Mouse (Mus musculus) spleen, adult 2 months (tissue): Measurements from ENCODE around the gene Commd8. TPM values are rescaled to one million over a fixed set of nuclear protein-coding genes. Genes with fewer than 3 reads are reported as not detected.

ENCODE experiments used
- DNase-seq, 2 experiments: peaks; one replicate each; pipeline versions ENCODE4 v3.0.0 to v3.0.0-alpha.2; 2012 to 2021; ENCODE audit warnings: low spot score in 2 of 2, low read depth in 1 of 2
- H3K27ac ChIP-seq: fragments of 200-500 bp; 2 replicates; pipeline ENCODE4 v1.5.1; 2012; ENCODE audit warnings: low read length, inconsistent platforms; ENCODE audit not compliant: insufficient read depth
- H3K27me3 ChIP-seq: fragments of 200-500 bp; 2 replicates; pipeline ENCODE4 v1.6.1; 2012; ENCODE audit warnings: mild to moderate bottlenecking, moderate library complexity, low read length, inconsistent platforms; ENCODE audit not compliant: control insufficient read depth, insufficient read depth
- H3K36me3 ChIP-seq: fragments of 200-500 bp; 2 replicates; pipeline ENCODE4 v1.6.1; 2012; ENCODE audit warnings: mild to moderate bottlenecking, low read length, inconsistent platforms; ENCODE audit not compliant: control insufficient read depth, insufficient read depth
- H3K4me1 ChIP-seq: fragments of 200-500 bp; 2 replicates; pipeline ENCODE4 v1.6.1; 2011; ENCODE audit warnings: inconsistent platforms; ENCODE audit not compliant: control insufficient read depth, insufficient read depth, insufficient read length
- H3K4me3 ChIP-seq: fragments of 200-500 bp; 2 replicates; pipeline ENCODE4 v1.5.1; 2011; ENCODE audit warnings: mild to moderate bottlenecking, inconsistent platforms; ENCODE audit not compliant: insufficient read depth, insufficient read length; ENCODE audit errors: extremely low read depth
- CTCF ChIP-seq: fragments of 200-500 bp; IDR thresholded peaks from 2 replicates; pipeline ENCODE4 v1.5.1; 2011; ENCODE audit warnings: mild to moderate bottlenecking, inconsistent platforms; ENCODE audit not compliant: insufficient read depth, insufficient read length, insufficient replicate concordance; ENCODE audit errors: extremely low read depth
- POLR2A ChIP-seq: fragments of 200-500 bp; IDR thresholded peaks from 2 replicates; pipeline ENCODE4 v1.6.1; 2011; ENCODE audit warnings: low read depth, low read length, inconsistent platforms
- WGBS: fragments of 180-500 bp; shearing (Covaris S2); methylation state at CpG from one replicate; pipeline ENCODE4 v1.1.7; 2018; 5-methylcytosine and 5-hydroxymethylcytosine counted together
- polyA plus RNA-seq: library from polyadenylated mRNA; depleted of rRNA; stranded (reverse); fragments of >200 nt; gene quantifications from 2 replicates; pipeline ENCODE4 v1.2.3, GENCODE M21; 2012

The Commd8 gene
- polyA plus RNA-seq, 1 experiment, result 5.2 TPM

- WGBS, result 91% methylated on average over 7 of the region's 7 CpGs
- no peaks in the 10 kb centered on the region for H3K36me3 ChIP-seq
- H3K4me3 ChIP-seq, result no peak overlapping the region
- no peak overlapping the region for H3K27ac ChIP-seq
- no peaks in the 10 kb centered on the region for H3K4me1 ChIP-seq
- no peaks in the 10 kb centered on the region for H3K27me3 ChIP-seq
- TF ChIP-seq POLR2A (no peak), CTCF (no peak)
- DNase-seq, result no peak
Measured at GRCm38 (mm10) chr5:72191154-72191553, 23.2 kb upstream of the Commd8 start.

- no peak for DNase-seq
- WGBS, result 47% methylated on average over 13 of the region's 13 CpGs
- Histone ChIP-seq H3K27ac (peak overlapping the region; percentile 93), H3K4me1 (peaks cover 22% of the 10 kb centered on the region; the same call in 1 of the 2 replicates), H3K27me3 (no peaks in the 10 kb centered on the region), H3K4me3 (peak overlapping the region; percentile 22), H3K36me3 (no peaks in the 10 kb centered on the region)
- no peak for TF ChIP-seq POLR2A
- no peak for TF ChIP-seq CTCF
Measured at GRCm38 (mm10) chr5:72184437-72185100, 16.6 kb upstream of the Commd8 start.

DNA sequence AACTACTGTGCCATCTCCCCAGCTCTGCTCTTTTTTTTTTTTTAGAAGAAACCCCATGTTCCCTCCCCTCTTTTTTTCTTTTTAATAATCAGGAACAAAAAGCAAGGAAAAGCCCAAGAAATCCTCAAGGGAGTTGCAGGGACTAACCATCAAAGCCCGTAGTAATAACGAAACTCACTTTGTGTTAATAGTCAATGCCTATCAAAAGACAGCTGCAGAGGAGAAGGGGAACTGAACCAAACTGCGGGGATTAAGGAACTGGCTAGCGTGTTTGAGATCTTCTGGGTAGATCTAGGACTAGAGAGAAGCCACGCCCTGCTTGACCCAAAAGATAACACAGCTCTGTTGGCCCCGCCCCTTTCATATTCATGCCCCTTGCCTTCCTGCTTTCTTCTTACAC is 15.9 kb upstream of the Commd8 start:
- H3K27me3 ChIP-seq, result no peaks in the 10 kb centered on the region
- no peaks in the 10 kb centered on the region for H3K36me3 ChIP-seq
- DNase-seq, result peak; percentile 69 to 81
- peaks cover 22% of the 10 kb centered on the region; the same call in 1 of the 2 replicates for H3K4me1 ChIP-seq
- no peak; the same call in 1 of the 2 replicates for TF ChIP-seq POLR2A
- H3K4me3 ChIP-seq, result no peak overlapping the region
- WGBS, result 6% methylated on average over 6 of the region's 6 CpGs
- H3K27ac ChIP-seq, result peak overlapping the region; percentile 93

GRCm38 (mm10) chr5:72182804-72183203 is 14.8 kb upstream of the Commd8 start:
- no peaks in the 10 kb centered on the region for H3K36me3 ChIP-seq
- 37% methylated on average over 4 of the region's 4 CpGs for WGBS
- TF ChIP-seq POLR2A (peak; percentile 4; the same call in 1 of the 2 replicates), CTCF (no peak)
- H3K4me3 ChIP-seq, result peak overlapping the region; percentile 45; the same call in 1 of the 2 replicates
- H3K27ac ChIP-seq, result peak overlapping the region; percentile 93
- H3K27me3 ChIP-seq, result no peaks in the 10 kb centered on the region
- H3K4me1 ChIP-seq, result peaks cover 22% of the 10 kb centered on the region; the same call in 1 of the 2 replicates
- peak in 1 of 2 experiments; percentile 69 for DNase-seq

- 40% methylated on average over 1 of the region's 1 CpGs for WGBS
- no peak for DNase-seq
- TF ChIP-seq POLR2A, result no peak
- TF ChIP-seq CTCF, result no peak
- H3K4me3 ChIP-seq, result no peak overlapping the region
- no peaks in the 10 kb centered on the region for H3K36me3 ChIP-seq
- no peak overlapping the region; the same call in 1 of the 2 replicates for H3K27ac ChIP-seq
- H3K27me3 ChIP-seq, result no peaks in the 10 kb centered on the region
- peaks cover 22% of the 10 kb centered on the region; the same call in 1 of the 2 replicates for H3K4me1 ChIP-seq
Measured at GRCm38 (mm10) chr5:72181194-72181593, 13.2 kb upstream of the Commd8 start.

- DNase-seq, result no peak
- Histone ChIP-seq H3K4me1 (no peaks in the 10 kb centered on the region; the same call in 1 of the 2 replicates), H3K27ac (no peak overlapping the region), H3K36me3 (no peaks in the 10 kb centered on the region), H3K4me3 (no peak overlapping the region), H3K27me3 (no peaks in the 10 kb centered on the region)
- TF ChIP-seq CTCF (no peak), POLR2A (no peak)
- WGBS, result 84% methylated on average over 7 of the region's 7 CpGs
Measured at GRCm38 (mm10) chr5:72175530-72175929, 7.5 kb upstream of the Commd8 start.

DNA sequence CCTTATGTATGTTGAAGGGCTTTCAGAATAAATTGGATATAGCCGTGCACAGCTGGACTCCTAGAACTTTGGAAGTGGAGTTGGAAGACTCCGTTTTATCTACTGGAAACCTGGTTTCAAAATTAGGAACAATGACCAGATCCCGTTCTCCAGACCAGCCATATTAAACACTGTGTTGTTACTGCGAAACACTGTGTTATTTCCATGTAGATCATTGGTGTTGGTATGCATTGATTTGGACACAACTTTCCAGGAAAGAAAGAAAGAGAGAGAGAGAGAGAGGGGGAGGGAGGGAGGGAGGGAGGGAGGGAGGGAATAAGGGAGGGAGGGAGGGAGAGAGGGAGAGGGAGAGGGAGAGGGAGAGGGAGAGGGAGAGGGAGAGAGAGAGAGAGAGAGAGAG is 7.1 kb upstream of the Commd8 start:
- Histone ChIP-seq H3K4me3 (no peak overlapping the region), H3K27ac (no peak overlapping the region), H3K4me1 (peaks cover under 1% of the 10 kb centered on the region; the same call in 1 of the 2 replicates), H3K36me3 (no peaks in the 10 kb centered on the region), H3K27me3 (no peaks in the 10 kb centered on the region)
- TF ChIP-seq POLR2A (no peak), CTCF (no peak)
- no peak for DNase-seq
- WGBS, result 91% methylated on average over 4 of the region's 4 CpGs
